Mouse (Mus musculus) layer of hippocampus, adult 2 months (tissue): Measurements from ENCODE around the gene Sept9. TPM values are rescaled to one million over a fixed set of nuclear protein-coding genes. Genes with fewer than 3 reads are reported as not detected.

Experiments used
- DNase-seq, 2 experiments: peaks; one replicate each; pipeline ENCODE4 v3.0.0; 2022; ENCODE audit warnings: low spot score in 2 of 2
- H3K27ac ChIP-seq: fragments of 200-600 bp; 2 replicates; pipeline ENCODE4 v1.8.1; 2022
- H3K4me3 ChIP-seq: fragments of 200-600 bp; 2 replicates; pipeline ENCODE4 v1.8.1; 2022; ENCODE audit warnings: mild to moderate bottlenecking
- CTCF ChIP-seq: fragments of 200-600 bp; conservative IDR thresholded peaks from 2 replicates; pipeline ENCODE4 v1.8.1; 2022; ENCODE audit warnings: antibody characterized with exemption, mild to moderate bottlenecking, moderate library complexity
- total RNA-seq, 2 experiments: library from RNA; stranded (reverse); gene quantifications; 2 replicates each; pipeline ENCODE4 v1.2.3; 2021

Sept9 gene
- total RNA-seq, 2 experiments from 2014 or later = 102 to 114 TPM

GRCm38 (mm10) chr11:117402550-117402949 lies 203.1 kb downstream of the Sept9 start:
- Histone ChIP-seq H3K27ac (no peak overlapping the region), H3K4me3 (no peak overlapping the region)
- no peak for TF ChIP-seq CTCF
- no peak for DNase-seq

GRCm38 (mm10) chr11:117403073-117403472 lies 203.6 kb downstream of the Sept9 start:
- DNase-seq = no peak
- TF ChIP-seq CTCF = no peak
- Histone ChIP-seq H3K27ac (no peak overlapping the region), H3K4me3 (no peak overlapping the region)

GRCm38 (mm10) chr11:117403781-117404180 lies 204.3 kb downstream of the Sept9 start:
- Histone ChIP-seq H3K4me3 (no peak overlapping the region), H3K27ac (no peak overlapping the region)
- TF ChIP-seq CTCF = no peak
- no peak for DNase-seq

GRCm38 (mm10) chr11:117406711-117407110 lies 207.2 kb downstream of the Sept9 start:
- no peak for TF ChIP-seq CTCF
- no peak for DNase-seq
- peak overlapping the region; percentile 97 for H3K27ac ChIP-seq
- H3K4me3 ChIP-seq = peak overlapping the region; percentile 58

- no peak for DNase-seq
- Histone ChIP-seq H3K27ac (peak overlapping the region; percentile 97), H3K4me3 (peak overlapping the region; percentile 58)
- no peak for TF ChIP-seq CTCF
These were observed 207.7 kb downstream of the Sept9 start for GRCm38 (mm10) chr11:117407196-117407595.

GRCm38 (mm10) chr11:117407651-117408441 lies 208.4 kb downstream of the Sept9 start:
- Histone ChIP-seq H3K4me3 (peak overlapping the region; percentile 58), H3K27ac (peak overlapping the region; percentile 97)
- no peak for TF ChIP-seq CTCF
- peak; percentile 79 to 88 for DNase-seq

- Histone ChIP-seq H3K27ac (peak overlapping the region; percentile 97), H3K4me3 (no peak overlapping the region; the same call in 1 of the 2 replicates)
- no peak for TF ChIP-seq CTCF
- DNase-seq = no peak
These were observed 209.1 kb downstream of the Sept9 start for GRCm38 (mm10) chr11:117408442-117409031.

- DNase-seq = no peak
- Histone ChIP-seq H3K4me3 (no peak overlapping the region), H3K27ac (peak overlapping the region; percentile 97)
- no peak for TF ChIP-seq CTCF
These were observed 209.9 kb downstream of the Sept9 start for GRCm38 (mm10) chr11:117409331-117409730.

GRCm38 (mm10) chr11:117410059-117410458 lies 210.6 kb downstream of the Sept9 start:
- DNase-seq = peak; percentile 39 to 55
- TF ChIP-seq CTCF = no peak
- Histone ChIP-seq H3K4me3 (no peak overlapping the region), H3K27ac (peak overlapping the region; percentile 97)

GRCm38 (mm10) chr11:117411663-117412062 lies 212.2 kb downstream of the Sept9 start:
- TF ChIP-seq CTCF = no peak

More at GRCm38 (mm10) chr11:117411663-117412062, 212.2 kb downstream of the Sept9 start:
- Histone ChIP-seq H3K27ac (no peak overlapping the region), H3K4me3 (no peak overlapping the region)
- no peak for DNase-seq

Other genes starting within 250 kb of the Sept9 start
- gene Sec14l1, start 84.5 kb upstream of the Sept9 start, total RNA-seq = 100 to 1,000 TPM; 226 to 239 TPM